Mouse (Mus musculus) brain, embryonic 18.5 days (tissue): ENCODE measurements around the gene Zfp750.

Experiments
- DNase-seq: peaks from one replicate; pipeline ENCODE4 v3.0.0-alpha.2; 2012; ENCODE audit warnings: low read depth, low spot score

The Zfp750 gene

GRCm38 (mm10) chr11:121475699-121476415, 43.3 kb downstream of the Zfp750 start:
- DNase-seq: peak; percentile 20

DNA sequence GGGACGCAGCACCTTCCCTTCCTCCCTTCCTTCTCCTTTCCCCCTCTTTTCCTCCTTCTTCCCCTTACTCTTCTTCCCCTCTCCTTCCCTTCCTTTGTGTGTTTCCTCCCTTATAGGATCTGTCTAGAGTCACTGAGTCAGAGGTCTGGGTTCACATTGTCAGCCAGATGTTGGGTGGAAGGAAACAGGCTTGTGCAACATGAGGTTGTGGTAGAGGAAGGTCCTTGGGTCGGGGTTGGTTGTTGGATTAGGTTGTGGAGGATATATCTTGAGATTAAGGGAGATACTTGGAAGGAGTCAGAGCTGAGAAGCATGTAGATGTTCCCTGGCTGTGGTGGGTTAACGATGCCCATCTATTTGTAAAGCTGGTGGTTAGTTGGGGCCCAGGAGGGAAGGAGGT, 44.3 kb downstream of the Zfp750 start:
- no peak for DNase-seq

- DNase-seq: no peak
Measured at GRCm38 (mm10) chr11:121467408-121467807, 51.7 kb downstream of the Zfp750 start.
